Mouse (Mus musculus) limb, embryonic 13.5 days (tissue): ENCODE data around the gene Glb1l. TPM values are rescaled to one million over a fixed set of nuclear protein-coding genes. Genes with fewer than 3 reads are reported as not detected.

Source experiments
- ATAC-seq: fragments of 200-750 bp; cut with Nextera tagmentation; 2 replicates; pipeline ENCODE4 v1.8.0; 2017; ENCODE audit warnings: low read depth, moderate number of reproducible peaks, moderate TSS enrichment; ENCODE audit not compliant: low FRiP score
- H3K27ac ChIP-seq: fragments of 300-500 bp; sonication (generic); 2 replicates; pipeline ENCODE4 v1.5.1; 2015; ENCODE audit warnings: inconsistent platforms, mild to moderate bottlenecking, moderate library complexity
- H3K27me3 ChIP-seq: fragments of 300-500 bp; sonication (generic); 2 replicates; pipeline ENCODE4 v1.6.1; 2015; ENCODE audit warnings: mild to moderate bottlenecking, inconsistent platforms
- H3K36me3 ChIP-seq: fragments of 300-500 bp; sonication (generic); 2 replicates; pipeline ENCODE4 v1.6.1; 2015; ENCODE audit warnings: inconsistent platforms, mild to moderate bottlenecking, moderate library complexity
- H3K4me1 ChIP-seq: fragments of 300-500 bp; sonication (generic); 2 replicates; pipeline ENCODE4 v1.6.1; 2015; ENCODE audit warnings: inconsistent platforms
- H3K4me2 ChIP-seq: fragments of 300-500 bp; sonication (generic); replicated peaks from 2 replicates; pipeline ENCODE4 v1.6.1; 2015; ENCODE audit warnings: inconsistent platforms, mild to moderate bottlenecking, moderate library complexity
- H3K4me3 ChIP-seq: fragments of 300-500 bp; sonication (generic); 2 replicates; pipeline ENCODE4 v1.5.1; 2015; ENCODE audit warnings: moderate library complexity, mild to moderate bottlenecking, inconsistent platforms
- H3K9ac ChIP-seq: fragments of 300-500 bp; sonication (generic); 2 replicates; pipeline ENCODE4 v1.6.1; 2015; ENCODE audit warnings: mild to moderate bottlenecking, inconsistent platforms
- H3K9me3 ChIP-seq: fragments of 300-500 bp; sonication (generic); 2 replicates; pipeline ENCODE4 v1.6.1; 2016; ENCODE audit warnings: inconsistent platforms
- WGBS: fragments of 180-500 bp; shearing (Covaris S2); methylation state at CpG from one replicate; pipeline ENCODE4 v1.1.7; 2015; 5-methylcytosine and 5-hydroxymethylcytosine counted together
- microRNA-seq: library from miRNA; unstranded; fragments of <30 nt; microRNA quantifications from one replicate; pipeline ENCODE4, GENCODE M21; 2016
- polyA plus RNA-seq: library from polyadenylated mRNA; unstranded; fragments of >200 nt; fragmentation: Nextera tagmentation; extraction: Ambion mirVana; gene quantifications from 2 replicates; pipeline ENCODE4 v1.2.1, GENCODE M21; 2015

The Glb1l gene
- polyA plus RNA-seq, 1 experiment from 2014 or later: 20.4 TPM

GRCm38 (mm10) chr1:75158990-75159389 is 51.6 kb downstream of the Glb1l start:
- H3K27me3 ChIP-seq: no peaks in the 10 kb centered on the region

GRCm38 (mm10) chr1:75155837-75156236 is 54.8 kb downstream of the Glb1l start:
- no peak overlapping the region for H3K27ac ChIP-seq
- H3K27me3 ChIP-seq: no peaks in the 10 kb centered on the region
- H3K9me3 ChIP-seq: no peaks in the 10 kb centered on the region
- no peaks in the 10 kb centered on the region for H3K4me1 ChIP-seq
- whole genome bisulfite sequencing: 67% methylated on average over 3 of the region's 3 CpGs
- H3K4me2 ChIP-seq: no peak overlapping the region
- H3K36me3 ChIP-seq: no peaks in the 10 kb centered on the region
- no peak overlapping the region for H3K9ac ChIP-seq
- ATAC-seq: no peak
- H3K4me3 ChIP-seq: no peak overlapping the region

More at GRCm38 (mm10) chr1:75158990-75159389, 51.6 kb downstream of the Glb1l start:
- H3K9ac ChIP-seq: no peak overlapping the region
- no peak overlapping the region for H3K4me2 ChIP-seq
- no peak for ATAC-seq
- no peak overlapping the region for H3K4me3 ChIP-seq
- no peaks in the 10 kb centered on the region for H3K9me3 ChIP-seq
- H3K36me3 ChIP-seq: no peaks in the 10 kb centered on the region
- no peaks in the 10 kb centered on the region for H3K4me1 ChIP-seq
- no peak overlapping the region for H3K27ac ChIP-seq

GRCm38 (mm10) chr1:75148727-75149126 is 61.9 kb downstream of the Glb1l start:
- WGBS: 89% methylated on average over 4 of the region's 4 CpGs
- H3K9ac ChIP-seq: no peak overlapping the region

More at GRCm38 (mm10) chr1:75148727-75149126, 61.9 kb downstream of the Glb1l start:
- no peaks in the 10 kb centered on the region for H3K9me3 ChIP-seq
- no peak overlapping the region for H3K4me2 ChIP-seq
- peaks cover 8% of the 10 kb centered on the region for H3K4me1 ChIP-seq
- H3K27me3 ChIP-seq: no peaks in the 10 kb centered on the region
- peaks cover 61% of the 10 kb centered on the region for H3K36me3 ChIP-seq
- H3K4me3 ChIP-seq: no peak overlapping the region
- no peak for ATAC-seq
- no peak overlapping the region for H3K27ac ChIP-seq

Small RNAs within 50 kb of the gene (microRNA-seq; reads per million reads assigned to microRNA genes)
- not detected for gene Gm27943

Other genes with a start within 250 kb of the Glb1l start
- gene Nhej1, start 85.6 kb downstream of the Glb1l start, polyA plus RNA-seq: 11.8 and 12.7 TPM in 2 replicates
- gene Slc23a3, start 76.9 kb downstream of the Glb1l start, polyA plus RNA-seq: 0.15 TPM in 2 replicates
- gene Cnppd1, start 68.1 kb downstream of the Glb1l start, polyA plus RNA-seq: 47.7 and 49.4 TPM in 2 replicates
- 36.4 and 38.3 TPM in 2 replicates for gene Retreg2, start 68.0 kb downstream of the Glb1l start, polyA plus RNA-seq
- gene Zfand2b, start 42.2 kb downstream of the Glb1l start, polyA plus RNA-seq: 36.3 and 36.8 TPM in 2 replicates
- gene Abcb6, start 30.4 kb downstream of the Glb1l start, polyA plus RNA-seq: 39.5 and 40.9 TPM in 2 replicates
- gene Ankzf1, start 18.7 kb downstream of the Glb1l start, polyA plus RNA-seq: 28.0 and 28.9 TPM in 2 replicates
- gene Atg9a, start 18.6 kb downstream of the Glb1l start, polyA plus RNA-seq: 32.7 and 33.7 TPM in 2 replicates
- 138 and 148 TPM in 2 replicates for gene Stk16, start within 50 bp of the Glb1l start, polyA plus RNA-seq
- gene Tuba4a, start 9.1 kb upstream of the Glb1l start, polyA plus RNA-seq: 22.7 and 27.1 TPM in 2 replicates
- not detected in 2 replicates for gene A630095N17Rik, start 21.3 kb upstream of the Glb1l start, polyA plus RNA-seq
- gene Dnajb2, start 25.6 kb upstream of the Glb1l start, polyA plus RNA-seq: 41.9 and 45.4 TPM in 2 replicates
- gene Ptprn, start 53.7 kb upstream of the Glb1l start, polyA plus RNA-seq: 0.23 and 0.24 TPM in 2 replicates
- not detected in 2 replicates for gene Resp18, start 67.6 kb upstream of the Glb1l start, polyA plus RNA-seq
- 116 and 117 TPM in 2 replicates for gene Dnpep, start 107.2 kb upstream of the Glb1l start, polyA plus RNA-seq
- gene Des, start 149.5 kb upstream of the Glb1l start, polyA plus RNA-seq: 52.1 and 56.1 TPM in 2 replicates
- 20.7 and 21.3 TPM in 2 replicates for gene Speg, start 164.5 kb upstream of the Glb1l start, polyA plus RNA-seq
- 70.1 and 71.8 TPM in 2 replicates for gene Gmppa, start 225.1 kb upstream of the Glb1l start, polyA plus RNA-seq
- 0.65 and 0.80 TPM in 2 replicates for gene Asic4, start 239.6 kb upstream of the Glb1l start, polyA plus RNA-seq